Mouse (Mus musculus): ENCODE measurements around the gene Rprm.

The Rprm gene

DNA sequence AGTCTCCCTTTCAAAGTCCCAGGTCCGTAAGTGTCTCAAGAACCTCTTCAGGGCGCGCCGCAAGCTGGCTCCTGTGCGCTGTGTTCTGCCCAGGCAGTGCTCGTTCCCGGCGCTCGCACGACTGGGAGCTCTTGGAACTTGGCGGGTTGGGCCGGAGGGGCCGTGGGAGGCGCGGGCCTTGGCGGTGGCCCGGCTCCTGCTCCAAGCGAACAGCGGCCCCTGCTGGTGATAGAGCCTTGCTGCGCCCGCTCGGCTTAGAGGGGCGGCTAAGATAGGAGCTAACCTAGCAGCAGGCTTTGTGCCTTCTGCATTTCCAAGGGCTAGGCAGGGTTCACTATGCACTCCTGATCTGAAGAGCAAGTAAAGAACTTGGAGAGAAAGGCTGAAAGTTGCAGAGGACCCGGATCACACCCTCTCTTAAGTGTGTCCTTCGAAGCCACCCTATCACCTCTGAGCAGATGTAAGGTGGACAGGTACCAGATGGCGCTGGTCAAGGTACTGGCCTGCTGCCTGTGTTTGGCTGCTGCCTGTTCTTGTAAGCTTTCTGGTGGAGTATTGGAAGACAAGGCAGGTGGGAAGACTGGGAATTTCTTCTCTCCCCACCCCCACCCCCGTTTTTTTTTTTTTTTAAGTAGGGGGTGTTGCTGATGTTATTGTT is at the start of gene Rprm:
Gene Rprm, minus strand, starts transcription at position 123 of the 658 bp plus-strand sequence.
- in situ Hi-C loops (cut with MseI, MboI), result no loop called here

- in situ Hi-C loops (cut with MseI, MboI), result no loop called here
These were observed 34.0 kb upstream of the Rprm start for GRCm38 (mm10) chr2:54119305-54119704.

- in situ Hi-C loops (cut with MseI, MboI), result no loop called here
These were observed 33.5 kb upstream of the Rprm start for GRCm38 (mm10) chr2:54118881-54119280.

- in situ Hi-C loops (cut with MseI, MboI), result no loop called here
These were observed 25.9 kb upstream of the Rprm start for GRCm38 (mm10) chr2:54111294-54111693.

- in situ Hi-C loops (cut with MseI, MboI), result no loop called here
These were observed 20.9 kb upstream of the Rprm start for GRCm38 (mm10) chr2:54106232-54106726.

GRCm38 (mm10) chr2:54099939-54100338 is 14.6 kb upstream of the Rprm start:
- in situ Hi-C loops (cut with MseI, MboI), result no loop called here

DNA sequence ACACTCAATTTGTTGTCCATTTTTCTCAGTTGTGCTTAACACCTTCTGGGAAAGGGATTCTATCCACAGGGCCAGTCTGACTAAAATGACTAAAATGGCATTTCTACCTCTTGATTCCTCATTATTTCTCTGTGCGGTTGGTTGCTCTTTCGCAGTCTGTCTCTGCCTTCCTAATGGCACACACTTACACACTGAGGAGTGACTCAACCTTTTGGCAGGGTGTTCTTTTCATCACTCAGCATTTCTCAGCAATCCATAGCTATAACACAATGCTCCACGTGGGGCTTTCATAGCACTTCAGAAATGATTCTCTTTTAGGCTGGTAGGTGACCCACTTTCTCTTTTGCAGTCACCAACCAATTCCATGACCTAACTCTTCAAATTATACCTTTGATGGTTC is 7.3 kb upstream of the Rprm start:
- in situ Hi-C loops (cut with MseI, MboI), result no loop called here

DNA sequence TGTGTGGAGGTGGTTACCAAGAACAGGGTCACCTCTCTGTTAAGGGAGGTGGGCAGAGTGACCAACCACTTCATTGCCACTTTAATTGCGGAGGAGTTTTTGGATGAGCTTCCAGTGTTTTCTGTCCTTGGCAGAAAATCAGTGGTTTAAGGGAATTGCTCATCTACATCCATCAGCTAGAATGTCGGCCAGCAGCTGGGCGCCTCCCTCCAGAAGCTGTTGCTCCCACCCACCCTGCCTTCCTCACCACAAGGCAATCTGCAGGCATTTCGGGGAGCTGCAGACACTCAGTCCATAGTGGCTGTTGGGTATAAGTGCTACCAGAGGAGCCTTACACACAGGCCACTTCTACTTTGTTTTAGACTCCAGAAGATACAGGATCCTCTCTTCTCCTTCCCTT is 902 bp upstream of the Rprm start:
- in situ Hi-C loops (cut with MseI, MboI), result no loop called here

GRCm38 (mm10) chr2:54084737-54085429 is 469 bp downstream of the Rprm start:
- in situ Hi-C loops (cut with MseI, MboI), result no loop called here

DNA sequence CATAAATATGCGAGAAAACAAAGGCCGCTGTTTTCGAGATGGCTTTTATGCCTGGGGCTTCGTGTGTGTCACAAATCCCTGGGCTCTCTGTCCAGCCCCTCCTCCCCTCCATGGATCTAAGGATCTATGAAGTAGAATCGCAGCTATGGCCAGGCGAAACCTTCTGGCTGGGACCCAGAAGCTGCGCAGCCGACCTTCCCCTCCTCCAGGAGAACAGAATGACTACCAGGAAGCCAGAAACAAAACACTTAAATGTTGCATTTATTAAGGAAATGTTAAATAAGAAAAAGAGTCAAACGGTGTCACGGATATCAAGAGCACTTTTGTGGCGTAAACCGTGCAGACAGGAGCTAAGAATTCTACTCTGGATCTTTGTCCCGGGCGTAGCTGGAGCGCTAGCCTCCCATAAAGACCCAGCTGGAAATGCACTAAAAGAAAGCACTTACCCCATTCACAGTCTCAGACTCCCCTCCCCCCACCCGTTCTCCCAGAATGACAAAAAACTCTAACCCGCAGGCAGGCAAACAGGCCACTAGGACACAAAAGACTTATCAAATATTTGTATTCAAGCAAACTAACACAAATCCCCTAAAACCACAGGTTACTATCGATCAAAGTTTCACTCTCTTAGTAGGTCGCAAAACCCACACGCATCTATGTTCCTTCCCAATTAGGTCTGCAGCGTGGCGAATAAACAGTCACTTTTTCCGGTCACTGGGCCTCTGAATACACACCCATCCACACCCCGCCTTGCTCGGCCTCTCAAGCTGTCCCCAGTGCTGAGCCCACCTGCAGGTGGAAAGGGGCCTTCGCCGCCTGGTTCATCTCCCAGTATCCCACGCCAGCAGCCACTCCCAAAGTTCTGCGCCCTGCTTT is 1.3 kb downstream of the Rprm start:
- in situ Hi-C loops (cut with MseI, MboI), result no loop called here

- in situ Hi-C loops (cut with MseI, MboI), result no loop called here
These were observed 6.4 kb downstream of the Rprm start for GRCm38 (mm10) chr2:54078961-54079360.

GRCm38 (mm10) chr2:54071526-54071925 is 13.8 kb downstream of the Rprm start:
- in situ Hi-C loops (cut with MseI, MboI), result no loop called here

GRCm38 (mm10) chr2:54062421-54062820 is 22.9 kb downstream of the Rprm start:
- in situ Hi-C loops (cut with MseI, MboI), result no loop called here

DNA sequence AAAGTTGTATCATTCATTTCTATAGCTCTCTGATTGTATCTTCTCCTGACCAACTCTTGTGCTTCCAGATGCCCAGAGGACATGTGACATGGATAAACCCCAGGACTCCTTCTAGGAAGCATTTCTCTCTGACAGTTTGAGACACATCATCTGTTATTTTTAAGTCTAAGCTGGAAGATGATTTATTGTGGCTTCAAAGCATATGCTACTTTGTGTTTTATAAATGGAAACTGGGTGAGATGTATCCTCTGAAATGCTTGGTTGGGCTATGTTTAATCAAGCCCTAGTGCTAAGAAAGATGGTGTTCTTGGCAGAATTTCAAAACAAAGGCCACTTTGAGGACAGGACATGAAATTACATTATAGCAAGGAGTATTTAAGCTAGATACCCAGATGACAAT is 24.3 kb downstream of the Rprm start:
- in situ Hi-C loops (cut with MseI, MboI), result no loop called here
